Mouse (Mus musculus) myocyte (in vitro differentiated cells): Measurements from ENCODE around the gene Krtap4-1. TPM values are rescaled to one million over a fixed set of nuclear protein-coding genes. Genes with fewer than 3 reads are reported as not detected.

Experiments
- H3K27me3 ChIP-seq: one replicate; pipeline ENCODE4 v1.6.1; 2011; ENCODE audit not compliant: control insufficient read depth, insufficient read depth, insufficient read length
- H3K36me3 ChIP-seq: one replicate; pipeline ENCODE4 v1.6.1; 2011; ENCODE audit not compliant: control insufficient read depth, insufficient read depth
- H3K4me2 ChIP-seq: one replicate; pipeline ENCODE4 v1.6.1; 2011; ENCODE audit warnings: low read depth, control low read depth
- H3K4me3 ChIP-seq: one replicate; pipeline ENCODE4 v1.5.1; 2011; ENCODE audit warnings: mild to moderate bottlenecking, control low read depth, moderate library complexity
- H3K79me2 ChIP-seq: one replicate; pipeline ENCODE4 v1.6.1; 2011; ENCODE audit not compliant: control insufficient read depth, insufficient read depth
- H3ac ChIP-seq: one replicate; pipeline ENCODE4 v1.6.1; 2011; ENCODE audit not compliant: control insufficient read depth, insufficient read length
- CEBPB ChIP-seq: IDR thresholded peaks from 2 replicates; pipeline ENCODE4 v1.6.1; 2011; ENCODE audit warnings: mild to moderate bottlenecking, moderate library complexity; ENCODE audit not compliant: poor library complexity, insufficient read depth, severe bottlenecking
- E2F4 ChIP-seq: IDR thresholded peaks from one replicate; pipeline ENCODE4 v1.6.1; 2011; ENCODE audit warnings: mild to moderate bottlenecking, control low read depth, moderate library complexity; ENCODE audit not compliant: insufficient read depth
- MAX ChIP-seq: IDR thresholded peaks from one replicate; pipeline ENCODE4 v1.6.1; 2011; ENCODE audit warnings: low read depth, mild to moderate bottlenecking, control low read depth
- MYOD1 ChIP-seq, 3 experiments: IDR thresholded peaks; one replicate each; pipeline ENCODE4 v1.6.1; 2011; ENCODE audit warnings: control low read depth in 2 of 3, low read depth in 2 of 3, mild to moderate bottlenecking in 2 of 3, moderate library complexity in 1 of 3; ENCODE audit not compliant: insufficient read length in 2 of 3, control insufficient read depth in 1 of 3
- MYOG ChIP-seq, 3 experiments: IDR thresholded peaks; one replicate each; pipeline ENCODE4 v1.6.1; 2011; ENCODE audit warnings: control low read depth in 2 of 3, low read depth in 2 of 3, mild to moderate bottlenecking in 2 of 3; ENCODE audit not compliant: insufficient read length in 2 of 3, control insufficient read depth in 1 of 3, insufficient read depth in 1 of 3
- POLR2A ChIP-seq: IDR thresholded peaks from one replicate; pipeline ENCODE4 v1.6.1; 2011; ENCODE audit warnings: low read depth, mild to moderate bottlenecking, control low read depth, moderate library complexity; ENCODE audit not compliant: insufficient read length
- POLR2AphosphoS2 ChIP-seq: IDR thresholded peaks from one replicate; pipeline ENCODE4 v1.6.1; 2011; ENCODE audit warnings: low read depth, control low read depth; ENCODE audit not compliant: insufficient read length
- REST ChIP-seq: IDR thresholded peaks from one replicate; pipeline ENCODE4 v1.6.1; 2011; ENCODE audit warnings: mild to moderate bottlenecking, control low read depth, moderate library complexity; ENCODE audit not compliant: insufficient read depth, insufficient read length
- SRF ChIP-seq: IDR thresholded peaks from one replicate; pipeline ENCODE4 v1.6.1; 2011; ENCODE audit warnings: low read depth; ENCODE audit not compliant: control insufficient read depth, insufficient read length
- TCF12 ChIP-seq: IDR thresholded peaks from one replicate; pipeline ENCODE4 v1.6.1; 2011; ENCODE audit warnings: mild to moderate bottlenecking, control low read depth; ENCODE audit not compliant: poor library complexity, insufficient read depth, severe bottlenecking
- TCF3 ChIP-seq: IDR thresholded peaks from one replicate; pipeline ENCODE4 v1.6.1; 2011; ENCODE audit warnings: low read depth, control low read depth; ENCODE audit not compliant: insufficient read length
- USF1 ChIP-seq: IDR thresholded peaks from one replicate; pipeline ENCODE4 v1.6.1; 2011; ENCODE audit warnings: low read depth, mild to moderate bottlenecking, control low read depth, moderate library complexity
- polyA plus RNA-seq: library from polyadenylated mRNA; unstranded; fragments of >200 nt; fragmentation: generic; extraction: Trizol; gene quantifications from one replicate; pipeline ENCODE4 v1.2.1, GENCODE M21; 2012; ENCODE audit warnings: missing spikeins

The Krtap4-1 gene
- polyA plus RNA-seq, 1 experiment = not detected

GRCm38 (mm10) chr11:99581051-99581450 lies 47.0 kb downstream of the Krtap4-1 start:
- H3K4me3 ChIP-seq = no peak overlapping the region
- no peaks in the 10 kb centered on the region for H3K27me3 ChIP-seq
- no peak for TF ChIP-seq SRF
- TF ChIP-seq TCF12 = no peak
- no peak for TF ChIP-seq MAX
- TF ChIP-seq MYOG (IDR thresholded peaks at IDR 0.05; ENCODE audit: control insufficient read depth in 1 of 3, insufficient read depth in 1 of 3, insufficient read length in 2 of 3, low read depth in 2 of 3) = no peak
- no peak for TF ChIP-seq USF1
- no peaks in the 10 kb centered on the region for H3K79me2 ChIP-seq
- H3ac ChIP-seq = no peak overlapping the region
- no peaks in the 10 kb centered on the region for H3K36me3 ChIP-seq
- H3K4me2 ChIP-seq = peak overlapping the region; percentile 51

GRCm38 (mm10) chr11:99580636-99581035 lies 47.4 kb downstream of the Krtap4-1 start, which contains the start of gene Krtap1-5:
Krtap1-5 (minus strand) TSS chr11:99581016.
- Histone ChIP-seq H3K79me2 (no peaks in the 10 kb centered on the region), H3ac (no peak within 1 kb of the TSS), H3K27me3 (no peaks in the 10 kb centered on the region), H3K4me2 (peak within 1 kb of the TSS; percentile 51), H3K36me3 (no peaks in the 10 kb centered on the region), H3K4me3 (no peak within 1 kb of the TSS)
- TF ChIP-seq SRF (no peak), E2F4 (no peak), MAX (no peak), MYOG (IDR thresholded peaks at IDR 0.05; ENCODE audit: control insufficient read depth in 1 of 3, insufficient read depth in 1 of 3, insufficient read length in 2 of 3, low read depth in 2 of 3) (peak; percentile 96 to 98 (median 98)), POLR2AphosphoS2 (no peak), TCF12 (peak; percentile 98), POLR2A (no peak), CEBPB (no peak), REST (no peak), MYOD1 (IDR thresholded peaks at IDR 0.05; ENCODE audit: control insufficient read depth in 1 of 3, insufficient read length in 2 of 3, low read depth in 2 of 3) (peak in 2 of 3 experiments; percentile 96 to 98), TCF3 (peak; percentile 98), USF1 (no peak)

Other genes with a start within 250 kb of the Krtap4-1 start
- gene Krt10, start 238.9 kb downstream of the Krtap4-1 start, polyA plus RNA-seq = 6.7 TPM
- not detected for gene Krt12, start 206.0 kb downstream of the Krtap4-1 start, polyA plus RNA-seq
- not detected for gene Krt20, start 190.1 kb downstream of the Krtap4-1 start, polyA plus RNA-seq
- gene Krt23, start 135.1 kb downstream of the Krtap4-1 start, polyA plus RNA-seq = 0.02 TPM
- not detected for gene Krt39, start 106.9 kb downstream of the Krtap4-1 start, polyA plus RNA-seq
- not detected for gene Krt40, start 85.1 kb downstream of the Krtap4-1 start, polyA plus RNA-seq
- gene Krtap3-3, start 77.4 kb downstream of the Krtap4-1 start, polyA plus RNA-seq = not detected
- not detected for gene Krtap3-2, start 71.4 kb downstream of the Krtap4-1 start, polyA plus RNA-seq
- not detected for gene Gm11939, start 68.8 kb downstream of the Krtap4-1 start, polyA plus RNA-seq
- gene Krtap3-1, start 61.6 kb downstream of the Krtap4-1 start, polyA plus RNA-seq = not detected
- not detected for gene Krtap1-5, start 47.2 kb downstream of the Krtap4-1 start, polyA plus RNA-seq
- not detected for gene Krtap1-4, start 44.6 kb downstream of the Krtap4-1 start, polyA plus RNA-seq
- gene Krtap1-3, start 36.9 kb downstream of the Krtap4-1 start, polyA plus RNA-seq = not detected
- gene Krtap9-3, start 30.1 kb downstream of the Krtap4-1 start, polyA plus RNA-seq = not detected
- not detected for gene Gm11938, start 24.9 kb downstream of the Krtap4-1 start, polyA plus RNA-seq
- not detected for gene Gm11937, start 18.0 kb downstream of the Krtap4-1 start, polyA plus RNA-seq
- gene Krtap2-4, start 13.4 kb downstream of the Krtap4-1 start, polyA plus RNA-seq = not detected
- not detected for gene Gm11562, start 7.8 kb downstream of the Krtap4-1 start, polyA plus RNA-seq
- gene Krtap4-2, start 6.8 kb upstream of the Krtap4-1 start, polyA plus RNA-seq = not detected
- gene Krtap4-7, start 15.9 kb upstream of the Krtap4-1 start, polyA plus RNA-seq = not detected
- gene Gm11555, start 22.0 kb upstream of the Krtap4-1 start, polyA plus RNA-seq = not detected
- gene Gm11563, start 30.7 kb upstream of the Krtap4-1 start, polyA plus RNA-seq = not detected
- not detected for gene Krtap4-6, start 37.7 kb upstream of the Krtap4-1 start, polyA plus RNA-seq
- gene Gm14190, start 62.5 kb upstream of the Krtap4-1 start, polyA plus RNA-seq = not detected
- not detected for gene Gm14180, start 106.1 kb upstream of the Krtap4-1 start, polyA plus RNA-seq
- not detected for gene Gm11595, start 144.7 kb upstream of the Krtap4-1 start, polyA plus RNA-seq
- not detected for gene Krtap4-8, start 152.5 kb upstream of the Krtap4-1 start, polyA plus RNA-seq
- not detected for gene Krtap4-9, start 157.0 kb upstream of the Krtap4-1 start, polyA plus RNA-seq
- not detected for gene Gm11596, start 165.2 kb upstream of the Krtap4-1 start, polyA plus RNA-seq
- gene Gm11569, start 170.7 kb upstream of the Krtap4-1 start, polyA plus RNA-seq = not detected
- not detected for gene Gm11554, start 176.2 kb upstream of the Krtap4-1 start, polyA plus RNA-seq
- gene Krtap4-13, start 181.7 kb upstream of the Krtap4-1 start, polyA plus RNA-seq = not detected
- not detected for gene Gm11564, start 187.4 kb upstream of the Krtap4-1 start, polyA plus RNA-seq
- not detected for gene 2300003K06Rik, start 209.8 kb upstream of the Krtap4-1 start, polyA plus RNA-seq
- gene Krtap4-16, start 223.4 kb upstream of the Krtap4-1 start, polyA plus RNA-seq = not detected
- gene Gm11568, start 229.7 kb upstream of the Krtap4-1 start, polyA plus RNA-seq = not detected
- gene Gm11559, start 236.2 kb upstream of the Krtap4-1 start, polyA plus RNA-seq = not detected
- gene Krtap9-1, start 245.2 kb upstream of the Krtap4-1 start, polyA plus RNA-seq = not detected